Mouse (Mus musculus) yolk sac, embryonic 10.5 days (tissue): ENCODE measurements at regions not wholly inside any gene's neighbourhood (a gene's known extent, or its start where the extent isn't known, plus 50 kb on each side); places are given as distances from the start of the nearest gene placed in this dataset.

Source experiments
- DNase-seq: peaks from one replicate; pipeline ENCODE4 v3.0.0-alpha.2; 2017; ENCODE audit warnings: low spot score

DNA sequence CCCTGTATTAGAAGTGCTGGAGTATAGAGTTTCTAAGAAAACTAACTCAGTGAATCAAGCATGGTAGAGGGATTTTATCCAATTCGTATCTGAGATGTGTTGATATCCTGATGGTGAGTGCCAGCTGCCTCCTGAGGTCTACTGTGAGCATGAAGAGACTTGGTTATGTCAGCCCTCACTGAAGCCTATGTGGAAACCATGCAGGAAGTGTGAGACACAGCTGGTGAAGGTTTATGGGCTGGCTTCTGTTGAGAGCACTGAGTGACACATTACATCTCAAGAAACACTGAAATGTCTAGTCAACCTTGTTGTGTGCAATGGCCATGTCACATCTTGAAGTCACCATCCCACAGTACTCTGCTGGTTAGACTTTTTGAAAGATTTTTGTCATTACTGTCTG is 104.6 kb downstream of the Psmg1 start:
- no peak for DNase-seq

DNA sequence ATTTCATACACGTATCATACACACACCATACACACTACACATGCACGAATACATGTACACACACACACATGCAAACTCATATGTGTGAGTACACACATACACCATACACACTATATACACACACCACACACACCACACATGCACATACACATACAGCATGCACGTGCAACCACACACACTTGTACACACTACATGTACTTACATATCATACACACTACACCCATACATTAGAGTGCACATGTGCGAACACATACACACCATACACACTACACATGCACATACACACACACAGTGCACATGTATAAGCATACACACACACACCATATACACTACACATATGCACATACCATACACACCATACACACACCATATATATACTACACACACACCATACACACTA is 117.5 kb downstream of the Psmg1 start:
- no peak for DNase-seq

DNA sequence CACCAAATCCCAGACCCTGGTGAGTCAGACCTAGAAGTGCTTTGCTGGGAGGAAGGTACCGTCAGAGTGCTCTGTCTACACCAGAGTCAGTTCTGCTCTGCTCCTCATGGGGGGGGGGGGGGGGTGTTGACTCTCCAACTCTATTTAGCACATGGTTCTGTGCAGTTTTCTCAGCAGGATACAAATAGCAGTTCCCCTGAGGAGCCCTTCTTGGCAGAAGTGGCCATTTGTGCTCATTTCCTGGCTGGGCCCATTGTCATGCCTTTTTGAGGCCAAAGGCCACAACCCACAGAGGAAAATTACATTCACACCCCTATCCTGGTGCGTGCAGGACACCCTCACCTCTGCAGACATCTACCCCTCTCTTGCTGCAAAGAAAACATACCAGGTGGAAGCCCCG is 118.3 kb downstream of the Psmg1 start:
- no peak for DNase-seq

DNA sequence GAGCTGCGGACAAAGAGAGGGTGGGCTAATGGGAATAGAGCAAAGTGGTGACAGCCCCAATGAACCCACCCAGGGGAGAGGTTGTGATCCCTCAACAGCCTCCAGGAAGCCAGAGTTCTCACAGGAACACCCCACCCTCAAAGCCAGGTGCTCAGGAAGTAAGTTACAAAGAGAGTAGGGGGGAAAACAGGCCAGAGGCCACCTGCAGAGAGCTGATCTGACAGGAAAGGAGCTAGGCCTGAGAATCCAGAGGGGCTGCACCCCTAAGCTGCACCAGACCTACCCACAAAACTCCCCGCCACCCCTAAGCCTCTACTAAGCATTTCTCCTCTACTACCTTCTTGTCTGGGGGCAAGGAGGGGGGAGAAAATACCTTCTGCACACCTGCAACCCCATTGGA is 120.5 kb downstream of the Psmg1 start:
- no peak for DNase-seq

DNA sequence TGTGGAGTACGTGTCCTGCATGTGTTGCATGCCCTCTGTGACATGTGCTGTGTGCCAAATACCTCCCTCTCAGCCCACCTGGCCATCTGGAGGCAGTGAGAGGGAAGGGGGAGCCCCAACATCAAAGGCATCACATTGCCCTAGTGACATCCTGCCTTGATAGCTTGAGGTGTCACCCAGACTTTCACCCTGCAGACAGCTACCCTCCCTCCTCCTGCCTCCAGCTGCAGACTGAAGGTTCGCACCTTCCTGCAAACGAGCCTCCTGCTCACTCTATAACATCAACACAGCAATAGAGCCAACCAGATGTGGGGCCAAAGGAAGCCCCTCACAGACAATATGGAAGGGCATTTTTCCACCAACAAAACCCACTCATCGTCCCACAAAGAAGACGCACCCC is 121.3 kb downstream of the Psmg1 start:
- DNase-seq = no peak

DNA sequence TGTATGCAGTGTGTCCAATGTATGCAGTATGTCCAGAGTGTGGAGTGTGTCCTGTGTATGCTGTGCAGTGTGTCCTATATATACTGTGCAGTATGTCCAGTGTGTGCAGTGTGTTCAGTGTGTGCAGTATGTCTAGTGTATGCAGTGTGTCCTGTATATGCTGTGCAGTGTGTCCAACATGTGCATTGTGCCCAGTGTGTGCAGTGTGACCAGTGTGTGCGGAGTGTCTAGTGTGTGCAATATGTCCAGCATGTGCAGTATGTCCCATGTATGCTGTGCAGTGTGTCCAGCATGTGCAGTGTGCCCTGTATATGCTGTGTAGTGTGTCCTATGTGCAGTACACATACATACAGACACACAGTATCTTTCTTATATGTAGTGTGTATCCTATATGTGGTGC is 121.9 kb downstream of the Psmg1 start:
- no peak for DNase-seq

DNA sequence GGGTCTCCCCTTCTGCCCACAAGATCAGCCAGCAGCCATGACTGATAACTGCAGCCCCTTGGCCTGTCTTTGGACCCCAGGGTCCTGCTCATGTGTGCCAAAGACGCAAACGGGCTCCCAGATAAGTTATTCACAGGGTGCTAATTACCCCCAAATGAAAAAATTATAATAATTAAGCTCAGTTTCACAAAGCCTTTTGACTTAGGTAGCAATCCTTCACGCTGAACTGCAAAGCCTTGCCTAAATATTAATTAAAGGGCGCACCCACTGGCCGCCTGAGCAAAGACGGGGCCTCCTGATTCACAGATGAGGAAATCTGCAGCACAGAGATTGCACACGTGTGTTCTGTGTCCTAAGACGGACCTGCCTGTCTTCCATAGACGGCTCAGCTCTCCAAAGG is 123.2 kb downstream of the Psmg1 start:
- DNase-seq = no peak

DNA sequence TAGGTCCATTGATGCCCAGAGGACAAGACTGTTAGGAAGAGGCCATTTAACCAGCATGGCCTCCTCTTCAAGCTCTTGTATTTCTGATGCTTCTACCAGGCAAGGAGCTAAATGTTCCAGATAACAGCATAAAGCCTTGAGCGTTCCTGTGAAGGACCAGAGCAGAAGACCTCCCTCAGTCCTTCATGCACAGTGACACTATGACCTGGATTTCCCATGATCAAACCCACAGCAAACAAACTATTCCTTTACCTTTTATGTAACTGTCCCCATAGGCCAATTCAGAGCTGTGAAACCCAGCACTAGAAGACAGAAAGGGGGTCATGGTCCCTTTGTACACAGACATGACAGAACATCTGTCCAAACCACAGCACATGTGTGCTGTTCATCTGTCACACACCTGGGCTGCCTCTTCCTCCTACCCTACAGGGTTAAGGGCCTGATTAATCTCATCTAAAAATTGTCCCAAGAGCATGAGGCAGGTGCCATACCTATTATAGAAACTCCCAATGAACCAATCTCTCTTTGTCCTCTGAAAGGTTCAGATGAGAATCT is 123.8 kb downstream of the Psmg1 start:
- DNase-seq = no peak

DNA sequence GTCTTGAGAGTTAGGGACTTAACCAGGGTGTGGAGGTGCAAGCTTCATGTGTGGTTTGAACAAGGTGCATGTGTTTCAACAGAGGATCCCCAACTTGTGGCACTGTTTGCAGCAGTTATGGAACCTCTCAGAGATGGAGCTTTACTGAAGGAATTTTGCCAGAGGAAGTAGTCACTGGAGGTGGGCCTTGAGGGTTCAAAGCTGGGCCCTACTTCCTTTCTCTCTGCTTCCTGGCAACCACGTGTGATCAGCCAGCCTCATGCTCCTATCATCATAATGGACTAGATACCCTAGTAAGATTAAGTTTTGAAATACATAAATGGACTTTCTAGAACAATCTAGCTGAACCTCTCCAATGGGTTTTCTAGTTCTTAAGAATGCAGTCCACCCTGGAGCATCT is 125.2 kb downstream of the Psmg1 start:
- no peak for DNase-seq

DNA sequence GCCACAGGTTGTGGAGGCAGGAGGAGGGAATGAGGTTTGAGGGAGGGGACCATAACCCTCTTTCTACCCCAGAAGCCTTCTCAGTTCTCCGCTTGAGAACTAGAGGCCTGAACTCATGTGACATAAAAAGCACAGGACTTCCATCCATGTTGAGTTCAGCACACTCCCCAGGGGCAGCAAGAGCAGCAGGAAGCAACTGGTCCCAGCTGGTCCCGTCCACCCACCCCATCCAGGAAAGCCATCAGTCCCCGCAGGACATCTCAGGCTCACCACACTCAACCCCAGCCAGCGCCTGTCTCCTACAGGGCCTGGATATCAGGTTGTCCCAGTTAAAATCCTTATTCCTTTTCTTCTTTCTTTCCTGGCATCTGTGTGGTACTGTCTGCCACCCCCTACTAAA is 126.1 kb downstream of the Psmg1 start:
- no peak for DNase-seq

DNA sequence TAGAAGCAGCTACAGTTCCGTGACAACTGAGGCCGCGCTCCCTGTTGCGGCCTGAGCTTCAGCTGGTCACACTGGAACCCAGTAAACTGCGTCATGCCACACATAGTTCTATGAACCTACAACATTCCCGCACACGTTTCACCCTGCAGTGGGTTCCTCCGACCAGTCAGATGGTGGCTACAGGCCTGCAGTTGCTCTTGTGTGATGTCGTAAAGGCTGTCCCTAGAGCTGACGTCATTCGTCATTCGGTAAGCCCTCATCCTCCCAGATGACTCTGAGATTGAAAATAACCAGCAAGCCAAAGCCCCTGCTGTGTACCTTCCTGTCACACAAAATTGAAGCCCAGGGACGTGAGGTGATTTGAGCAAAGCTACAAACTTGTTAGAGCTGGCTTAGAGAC is 126.7 kb downstream of the Psmg1 start:
- DNase-seq = no peak

DNA sequence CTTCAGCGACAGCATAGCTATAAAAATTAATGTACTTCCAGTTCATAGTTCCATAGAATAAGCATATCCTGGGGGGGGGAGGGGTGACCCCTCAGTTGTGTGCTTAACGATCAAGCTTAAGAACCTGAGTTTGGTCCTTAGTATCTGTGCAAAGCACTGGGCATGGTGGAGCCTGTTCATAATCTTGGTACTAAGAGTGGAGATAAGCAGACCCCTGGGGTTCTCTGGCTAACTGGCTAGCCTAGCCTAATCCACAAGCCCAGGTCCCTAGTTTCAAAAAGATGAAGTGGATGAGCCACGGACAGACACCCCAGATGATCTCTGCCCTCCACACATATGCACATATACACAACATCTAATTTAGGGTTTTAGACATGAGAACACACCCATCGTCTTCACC is 127.2 kb downstream of the Psmg1 start:
- no peak for DNase-seq

DNA sequence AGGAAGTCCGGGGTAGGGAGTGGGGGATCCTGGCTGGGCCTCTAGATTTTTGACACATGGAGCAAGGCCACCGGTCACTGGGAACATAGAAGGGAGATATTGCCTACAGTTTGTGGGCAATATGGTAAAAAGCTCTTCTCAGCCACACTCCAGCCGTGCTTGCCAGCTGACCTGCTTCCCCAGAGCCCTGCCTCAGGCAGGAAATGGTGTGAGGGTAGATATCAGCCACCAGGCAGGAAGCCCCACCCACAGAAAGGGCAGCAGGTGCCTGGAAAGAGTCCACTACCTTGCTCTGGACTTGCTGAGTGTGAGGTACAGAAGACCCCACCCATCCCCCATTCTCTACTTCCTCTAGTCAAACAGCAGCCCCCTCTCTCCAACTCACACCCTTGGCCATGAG is 128.1 kb downstream of the Psmg1 start:
- no peak for DNase-seq

DNA sequence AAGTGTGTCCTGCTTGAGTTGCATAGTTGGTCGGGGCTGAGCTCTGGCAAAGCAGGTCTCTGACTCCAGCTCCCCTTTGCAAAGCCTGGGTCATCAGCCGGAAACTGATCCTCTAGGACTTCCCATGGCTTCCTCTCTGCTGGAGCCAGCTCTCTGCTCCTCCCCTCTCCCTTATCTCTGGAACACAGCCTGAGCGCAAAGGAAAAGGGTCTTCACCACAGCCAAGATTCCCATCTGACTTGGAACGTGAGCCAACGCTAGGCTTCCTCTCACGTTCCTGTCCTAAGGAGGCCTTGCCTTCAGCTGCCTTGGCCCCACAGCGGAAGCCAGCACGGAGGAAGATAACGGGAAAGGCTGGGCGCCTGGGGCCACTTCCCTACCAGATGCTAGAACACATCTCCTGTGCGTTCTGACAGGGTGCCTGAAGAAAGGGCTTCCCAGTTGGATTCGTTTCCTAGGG is 129.5 kb downstream of the Psmg1 start:
- DNase-seq = peak; percentile 45

DNA sequence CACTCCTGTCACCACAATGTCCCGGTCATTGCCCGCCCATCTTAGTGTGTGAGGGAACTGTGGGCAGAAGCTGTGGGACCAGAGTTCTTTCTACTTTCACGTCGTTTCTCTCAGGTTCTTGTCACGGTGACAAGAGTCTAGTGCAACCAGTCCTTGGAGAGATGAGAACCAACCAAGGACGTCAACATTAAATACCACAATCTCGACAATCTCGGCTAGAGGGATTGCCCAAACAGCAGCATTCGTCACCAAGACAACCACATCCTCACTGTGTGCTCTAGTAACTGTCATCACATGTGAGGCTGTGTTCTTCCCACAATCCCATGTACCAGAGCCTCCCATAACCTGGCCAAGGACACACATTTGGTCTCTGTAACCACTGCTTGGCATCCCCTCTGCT is 129.9 kb downstream of the Psmg1 start:
- DNase-seq = no peak

DNA sequence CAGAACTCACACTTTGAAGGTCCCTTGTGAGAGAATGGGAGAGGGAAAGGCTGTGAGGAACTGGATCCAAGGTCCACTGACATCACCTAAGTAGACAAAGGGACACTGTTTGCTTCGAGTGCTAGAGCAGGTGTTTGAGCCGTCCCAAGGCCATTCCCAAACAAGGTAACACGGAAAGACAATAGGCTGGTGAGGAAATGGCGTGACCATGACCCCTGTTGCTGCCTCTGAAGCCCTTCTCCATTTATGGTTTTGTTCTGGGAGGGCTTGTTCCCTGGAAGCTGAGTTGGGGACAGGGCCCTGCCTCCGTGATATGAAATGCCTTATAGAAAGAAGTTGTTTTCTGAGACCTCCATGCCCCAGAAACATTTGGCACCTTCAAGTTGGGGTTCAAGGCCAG is 130.6 kb downstream of the Psmg1 start:
- DNase-seq = no peak

DNA sequence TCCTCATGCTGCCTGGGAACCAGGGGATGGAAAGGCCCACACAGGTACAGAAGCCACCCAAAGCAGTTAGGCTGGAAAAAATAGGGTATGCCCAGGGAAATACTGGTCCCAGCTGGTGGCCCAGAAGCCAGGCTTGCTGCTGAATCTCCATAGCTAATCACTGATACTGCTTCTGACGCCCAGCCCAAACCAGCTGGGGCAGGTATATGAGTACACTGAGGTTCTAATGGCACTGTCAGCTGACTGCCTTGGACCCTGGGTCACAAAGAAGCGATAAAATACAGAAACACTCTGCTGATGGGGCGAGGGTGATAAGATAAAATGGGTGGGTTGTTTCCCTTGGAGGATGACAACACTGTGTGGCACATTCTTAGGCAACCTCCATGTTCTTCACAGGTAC is 133.4 kb downstream of the Psmg1 start:
- no peak for DNase-seq

DNA sequence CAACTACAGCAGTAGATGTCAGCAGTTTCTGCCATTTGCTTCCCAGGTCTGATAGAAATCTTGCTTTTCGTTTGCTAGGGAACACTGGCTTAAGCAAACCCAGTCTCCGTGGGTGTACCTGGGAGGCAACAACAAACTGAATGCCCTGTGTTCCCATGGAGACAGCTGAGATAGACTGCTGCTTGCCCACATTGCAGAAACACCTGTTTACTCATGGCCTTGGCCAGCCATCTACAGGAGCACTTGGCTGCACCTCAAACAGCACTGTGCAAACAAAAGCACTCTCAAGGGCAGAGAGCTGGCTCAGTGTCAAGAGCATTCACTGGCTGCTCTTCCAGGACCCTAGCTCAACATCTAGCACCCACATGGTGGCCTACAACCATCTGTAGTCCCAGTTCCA is 135.5 kb downstream of the Psmg1 start:
- DNase-seq = no peak

DNA sequence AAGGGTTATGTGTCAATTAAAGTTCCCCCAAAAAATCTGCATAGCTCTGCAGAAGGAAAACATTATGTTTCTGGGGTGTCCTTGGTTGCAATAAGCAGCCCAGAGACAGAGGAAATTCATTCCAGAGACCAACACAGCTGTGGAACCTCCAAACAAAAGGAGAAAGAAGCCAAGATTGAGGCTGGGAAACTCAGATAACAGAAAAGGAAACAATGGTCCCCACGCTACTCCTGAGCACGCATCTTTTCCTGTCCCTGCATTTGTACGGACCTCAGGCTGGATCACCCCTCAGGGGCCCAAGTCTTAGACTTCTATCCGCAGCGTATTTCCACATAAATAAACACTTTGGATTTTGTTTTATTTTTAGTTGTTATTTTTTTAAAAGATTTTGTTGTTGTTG is 138.9 kb downstream of the Psmg1 start:
- no peak for DNase-seq

DNA sequence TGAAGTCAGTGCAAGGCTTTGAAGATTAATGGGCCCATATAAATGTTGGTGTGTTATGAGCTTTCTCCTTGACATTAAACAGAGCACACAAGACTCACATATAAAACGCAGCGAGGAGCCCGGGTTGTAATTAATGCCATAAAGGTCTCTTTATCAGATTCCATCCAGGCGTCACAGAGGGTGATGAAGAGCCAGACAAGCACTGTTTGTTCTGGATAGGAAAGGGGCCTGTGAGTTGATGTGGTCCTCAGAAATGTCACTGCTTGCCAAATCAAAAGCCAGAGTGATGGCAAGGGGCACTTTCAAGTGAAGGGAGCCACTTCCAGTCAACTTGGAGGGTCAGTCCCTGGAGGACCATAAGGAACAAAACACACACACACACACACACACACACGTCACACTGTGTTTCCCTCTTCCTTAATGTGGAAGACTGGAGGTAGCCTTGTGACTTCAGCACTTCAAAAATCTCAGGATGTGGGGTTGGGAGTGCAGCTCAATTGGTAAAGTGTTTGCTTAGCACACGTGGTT is 142.1 kb downstream of the Psmg1 start:
- no peak for DNase-seq

DNA sequence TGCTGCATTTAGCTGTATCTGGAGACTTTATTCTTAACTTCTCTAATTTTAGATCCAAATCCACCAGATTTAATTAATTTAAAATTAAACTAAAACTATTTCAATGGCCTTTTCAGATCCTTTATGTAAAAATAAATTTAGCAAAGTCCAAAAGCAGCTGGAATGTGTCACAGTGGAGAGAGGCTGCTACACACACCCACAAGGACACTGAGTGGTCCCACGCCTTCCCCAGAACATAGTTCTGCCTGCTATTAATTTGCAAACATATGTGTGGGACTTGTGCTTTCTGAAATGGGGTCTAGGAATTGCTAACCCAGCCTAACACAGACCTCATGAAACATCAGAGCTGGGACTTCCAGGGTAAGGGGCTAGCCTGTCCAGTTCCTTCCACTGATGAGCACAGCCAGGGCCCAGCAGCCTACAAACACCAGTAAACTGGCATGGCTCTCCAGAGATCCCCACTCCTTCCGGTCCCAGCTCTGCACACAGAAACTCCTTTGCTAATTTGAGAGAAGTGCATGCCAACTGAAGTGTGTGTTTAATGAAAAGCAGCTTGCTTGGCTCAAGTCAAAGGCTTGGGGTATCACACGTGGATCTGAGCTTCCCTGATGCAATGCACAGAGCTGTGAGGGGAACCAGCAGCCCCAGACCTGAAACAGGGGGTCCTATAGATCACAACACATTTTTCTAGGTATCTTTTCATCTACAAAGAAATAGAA is 142.8 kb downstream of the Psmg1 start:
- DNase-seq = no peak

DNA sequence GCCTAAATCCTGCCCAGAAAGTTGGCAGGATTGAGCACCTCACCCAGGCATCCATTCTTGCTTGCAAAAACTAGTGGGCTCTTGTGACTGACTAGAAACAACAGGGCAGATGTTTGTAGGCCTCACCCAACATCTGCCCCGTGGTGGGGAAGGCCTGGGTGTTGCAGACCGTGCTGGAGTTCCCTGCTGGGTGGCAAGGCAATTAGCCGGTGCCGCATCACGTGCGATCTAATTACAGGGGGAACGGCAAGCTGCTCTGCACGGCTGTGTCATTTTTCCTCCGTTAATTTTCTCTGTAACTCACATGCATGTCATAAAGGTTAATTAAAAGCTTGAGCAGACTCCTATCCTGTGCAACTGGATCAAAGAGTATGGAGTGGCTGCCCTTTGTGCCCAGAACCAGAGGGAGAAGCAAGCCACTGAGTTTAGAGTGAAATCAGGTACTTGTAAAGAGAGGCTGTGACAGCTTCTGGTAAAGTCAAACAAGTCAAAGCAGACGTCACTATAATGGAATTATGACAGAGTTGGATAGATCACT is 143.5 kb downstream of the Ets2 start:
- no peak for DNase-seq

DNA sequence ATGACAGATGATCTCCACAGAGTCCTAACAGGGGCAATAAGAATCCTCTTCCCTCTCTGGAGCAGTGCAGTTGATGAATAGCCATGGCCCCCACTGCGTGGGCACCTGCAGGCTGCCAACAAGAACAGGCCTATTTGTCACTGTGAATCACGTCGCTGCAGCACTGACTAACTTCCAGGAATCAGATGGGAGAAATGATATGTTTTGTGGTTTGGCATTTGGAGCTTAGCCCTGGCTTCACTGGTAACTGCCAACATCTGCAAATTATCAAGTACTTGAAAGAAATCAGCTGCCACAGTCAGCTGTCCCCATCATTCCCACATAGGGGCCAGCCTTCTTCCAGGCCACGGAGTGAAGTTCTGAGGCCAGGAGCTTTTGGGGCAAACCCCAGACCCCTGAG is 142.8 kb downstream of the Ets2 start:
- DNase-seq = no peak

DNA sequence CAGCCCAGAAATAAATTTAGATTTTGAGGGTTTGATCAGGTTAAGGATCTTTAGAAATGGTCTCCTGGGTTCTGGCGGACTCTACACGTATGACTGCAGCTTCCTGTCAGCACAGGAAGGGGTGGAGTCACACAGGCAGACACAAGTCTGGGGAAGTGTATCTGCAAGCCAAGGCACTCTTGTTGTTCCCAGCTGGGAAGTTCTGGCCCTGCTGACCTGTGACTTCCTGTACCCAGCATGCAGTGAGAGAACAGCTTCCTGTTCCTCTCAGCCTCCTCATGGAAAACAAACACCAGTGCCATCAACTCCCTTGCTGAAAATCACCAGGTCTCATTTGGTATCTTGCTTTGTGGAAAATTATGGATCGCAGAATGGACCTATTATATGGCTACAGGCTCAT is 140.9 kb downstream of the Ets2 start:
- no peak for DNase-seq
